Mouse (Mus musculus): ENCODE results near the gene Rora. TPM values are rescaled to one million over a fixed set of nuclear protein-coding genes. Genes with fewer than 3 reads are reported as not detected.

Rora gene
- polyA plus RNA-seq, 1 experiment from 2014 or later: 6.4 TPM

GRCm38 (mm10) chr9:69246225-69246624 is 592.6 kb downstream of the Rora start:
- no peaks in the 10 kb centered on the region for H3K27me3 ChIP-seq (ENCODE audit: control insufficient read depth, insufficient read depth, low read length)
- no peaks in the 10 kb centered on the region for H3K36me3 ChIP-seq (ENCODE audit: control insufficient read depth, insufficient read depth, low read length)
- WGBS: 61% methylated on average over 3 of the region's 3 CpGs

DNA sequence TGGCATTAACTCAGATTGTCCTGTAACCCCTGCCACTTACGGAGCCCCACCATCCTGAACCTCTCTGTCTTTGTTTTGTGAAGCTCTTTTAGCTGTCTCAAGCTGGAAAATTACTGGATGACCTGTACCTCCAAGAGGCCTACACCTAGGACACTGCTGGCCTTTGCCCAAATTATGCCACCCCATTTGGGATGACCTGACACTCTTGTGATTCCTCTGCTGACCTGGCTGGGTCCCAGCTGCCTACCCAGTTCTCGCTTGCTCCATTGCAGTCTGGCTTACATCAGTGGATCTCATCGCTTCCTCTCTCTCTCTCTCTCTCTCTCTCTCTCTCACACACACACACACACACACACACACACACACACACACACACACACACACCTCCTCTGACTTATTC is 596.0 kb downstream of the Rora start:
- no peak overlapping the region for H3K9ac ChIP-seq (ENCODE audit: low read depth, low read length)
- ATAC-seq (ENCODE audit: low FRiP score, low TSS enrichment): no peak
- no peak overlapping the region for H3K4me2 ChIP-seq (replicated peaks; ENCODE audit: low read depth, low read length)
- H3K4me3 ChIP-seq (ENCODE audit: low read length): no peak overlapping the region
- no peaks in the 10 kb centered on the region for H3K27me3 ChIP-seq (ENCODE audit: control insufficient read depth, insufficient read depth, low read length)
- H3K4me1 ChIP-seq (ENCODE audit: control insufficient read depth, insufficient read depth, low read length): no peaks in the 10 kb centered on the region
- no peaks in the 10 kb centered on the region for H3K36me3 ChIP-seq (ENCODE audit: control insufficient read depth, insufficient read depth, low read length)
- H3K9me3 ChIP-seq (ENCODE audit: control insufficient read depth, low read length): no peaks in the 10 kb centered on the region
- 93% methylated on average over 3 of the region's 3 CpGs for WGBS
- no peak overlapping the region for H3K27ac ChIP-seq (ENCODE audit: low read depth, low read length)

More at GRCm38 (mm10) chr9:69246225-69246624, 592.6 kb downstream of the Rora start:
- Histone ChIP-seq H3K9ac (ENCODE audit: low read depth, low read length) (no peak overlapping the region), H3K27ac (ENCODE audit: low read depth, low read length) (no peak overlapping the region), H3K4me2 (replicated peaks; ENCODE audit: low read depth, low read length) (no peak overlapping the region), H3K4me3 (ENCODE audit: low read length) (no peak overlapping the region), H3K9me3 (ENCODE audit: control insufficient read depth, low read length) (no peaks in the 10 kb centered on the region), H3K4me1 (ENCODE audit: control insufficient read depth, insufficient read depth, low read length) (peaks cover 3% of the 10 kb centered on the region; the same call in 1 of the 2 replicates)
- ATAC-seq (ENCODE audit: low FRiP score, low TSS enrichment): no peak

DNA sequence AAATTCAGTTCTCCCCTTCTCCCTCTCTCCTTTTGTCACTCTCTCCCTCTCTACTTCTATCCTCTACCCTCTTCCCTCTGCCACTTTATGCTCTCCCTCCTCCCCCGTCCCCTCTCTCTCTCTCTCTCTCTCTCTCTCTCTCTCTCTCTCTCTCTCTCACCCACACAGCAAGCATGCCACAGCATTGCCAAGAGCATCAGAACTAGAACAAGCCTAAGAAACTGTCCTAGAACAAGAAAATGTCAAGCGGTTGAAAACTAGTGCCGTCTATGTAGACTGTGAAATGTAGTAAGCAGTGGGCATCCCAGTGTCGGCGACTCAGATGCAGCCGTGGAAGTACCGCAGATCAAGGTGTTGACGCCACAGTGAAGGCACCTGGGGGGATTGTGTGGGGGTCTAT is 596.7 kb downstream of the Rora start:
- no peak overlapping the region for H3K27ac ChIP-seq (ENCODE audit: low read depth, low read length)
- no peak overlapping the region for H3K4me3 ChIP-seq (ENCODE audit: low read length)
- H3K36me3 ChIP-seq (ENCODE audit: control insufficient read depth, insufficient read depth, low read length): no peaks in the 10 kb centered on the region
- H3K9me3 ChIP-seq (ENCODE audit: control insufficient read depth, low read length): no peaks in the 10 kb centered on the region
- no peak overlapping the region for H3K9ac ChIP-seq (ENCODE audit: low read depth, low read length)
- H3K27me3 ChIP-seq (ENCODE audit: control insufficient read depth, insufficient read depth, low read length): no peaks in the 10 kb centered on the region
- no peak for ATAC-seq (ENCODE audit: low FRiP score, low TSS enrichment)
- no peak overlapping the region for H3K4me2 ChIP-seq (replicated peaks; ENCODE audit: low read depth, low read length)
- H3K4me1 ChIP-seq (ENCODE audit: control insufficient read depth, insufficient read depth, low read length): no peaks in the 10 kb centered on the region
- 98% methylated on average over 8 of the region's 8 CpGs for WGBS

DNA sequence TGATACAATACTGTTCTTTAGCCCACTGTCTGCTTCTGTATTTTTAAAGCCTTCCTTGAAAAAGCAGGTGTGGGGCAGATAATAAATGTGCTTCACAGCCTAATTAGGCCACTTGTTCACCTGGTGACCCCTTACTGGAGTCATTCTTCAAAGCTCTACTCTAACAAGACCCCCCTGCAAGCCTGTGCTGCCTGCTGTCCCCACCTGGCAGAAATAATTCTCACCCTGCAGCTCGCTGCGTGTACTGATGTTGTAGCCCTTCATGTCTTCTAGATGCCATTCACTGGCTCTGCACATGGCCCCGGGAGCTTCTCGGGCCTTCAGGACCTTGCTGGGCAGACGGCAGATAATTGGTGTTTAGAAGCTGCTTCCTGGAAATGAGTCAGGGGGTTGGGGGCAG is 604.9 kb downstream of the Rora start:
- H3K36me3 ChIP-seq (ENCODE audit: control insufficient read depth, insufficient read depth, low read length): no peaks in the 10 kb centered on the region
- H3K9ac ChIP-seq (ENCODE audit: low read depth, low read length): no peak overlapping the region
- H3K27ac ChIP-seq (ENCODE audit: low read depth, low read length): no peak overlapping the region
- no peak for ATAC-seq (ENCODE audit: low FRiP score, low TSS enrichment)
- no peaks in the 10 kb centered on the region for H3K27me3 ChIP-seq (ENCODE audit: control insufficient read depth, insufficient read depth, low read length)
- H3K9me3 ChIP-seq (ENCODE audit: control insufficient read depth, low read length): no peaks in the 10 kb centered on the region
- peaks cover 12% of the 10 kb centered on the region; the same call in 1 of the 2 replicates for H3K4me1 ChIP-seq (ENCODE audit: control insufficient read depth, insufficient read depth, low read length)
- no peak overlapping the region for H3K4me2 ChIP-seq (replicated peaks; ENCODE audit: low read depth, low read length)
- 57% methylated on average over 5 of the region's 5 CpGs for WGBS
- no peak overlapping the region for H3K4me3 ChIP-seq (ENCODE audit: low read length)

GRCm38 (mm10) chr9:69259382-69259781 is 605.8 kb downstream of the Rora start:
- peak overlapping the region; percentile 42; the same call in 1 of the 2 replicates for H3K27ac ChIP-seq (ENCODE audit: low read depth, low read length)
- ATAC-seq (ENCODE audit: low FRiP score, low TSS enrichment): peak; percentile 91

GRCm38 (mm10) chr9:69265151-69265550 is 611.6 kb downstream of the Rora start:
- H3K9me3 ChIP-seq (ENCODE audit: control insufficient read depth, low read length): no peaks in the 10 kb centered on the region
- no peak for ATAC-seq (ENCODE audit: low FRiP score, low TSS enrichment)
- no peak overlapping the region for H3K4me2 ChIP-seq (replicated peaks; ENCODE audit: low read depth, low read length)
- no peaks in the 10 kb centered on the region for H3K36me3 ChIP-seq (ENCODE audit: control insufficient read depth, insufficient read depth, low read length)
- no peaks in the 10 kb centered on the region for H3K4me1 ChIP-seq (ENCODE audit: control insufficient read depth, insufficient read depth, low read length)
- no peak overlapping the region for H3K9ac ChIP-seq (ENCODE audit: low read depth, low read length)
- H3K27me3 ChIP-seq (ENCODE audit: control insufficient read depth, insufficient read depth, low read length): no peaks in the 10 kb centered on the region
- 74% methylated on average over 7 of the region's 7 CpGs for WGBS
- no peak overlapping the region for H3K27ac ChIP-seq (ENCODE audit: low read depth, low read length)
- H3K4me3 ChIP-seq (ENCODE audit: low read length): no peak overlapping the region

More at GRCm38 (mm10) chr9:69259382-69259781, 605.8 kb downstream of the Rora start:
- H3K9ac ChIP-seq (ENCODE audit: low read depth, low read length): peak overlapping the region; percentile 29; the same call in 1 of the 2 replicates
- no peak overlapping the region for H3K4me3 ChIP-seq (ENCODE audit: low read length)
- H3K4me1 ChIP-seq (ENCODE audit: control insufficient read depth, insufficient read depth, low read length): peaks cover 12% of the 10 kb centered on the region; the same call in 1 of the 2 replicates
- 0 out of 2 replicates have a peak overlapping the region, but pooled peaks have one; percentile 11 for H3K4me2 ChIP-seq (replicated peaks; ENCODE audit: low read depth, low read length)
- no peaks in the 10 kb centered on the region for H3K27me3 ChIP-seq (ENCODE audit: control insufficient read depth, insufficient read depth, low read length)
- WGBS: 4% methylated on average over 9 of the region's 9 CpGs
- H3K36me3 ChIP-seq (ENCODE audit: control insufficient read depth, insufficient read depth, low read length): no peaks in the 10 kb centered on the region
- H3K9me3 ChIP-seq (ENCODE audit: control insufficient read depth, low read length): no peaks in the 10 kb centered on the region

GRCm38 (mm10) chr9:69270374-69270773 is 616.8 kb downstream of the Rora start:
- Histone ChIP-seq H3K4me3 (ENCODE audit: low read length) (no peak overlapping the region), H3K27me3 (ENCODE audit: control insufficient read depth, insufficient read depth, low read length) (no peaks in the 10 kb centered on the region), H3K27ac (ENCODE audit: low read depth, low read length) (no peak overlapping the region), H3K9me3 (ENCODE audit: control insufficient read depth, low read length) (no peaks in the 10 kb centered on the region), H3K4me1 (ENCODE audit: control insufficient read depth, insufficient read depth, low read length) (no peaks in the 10 kb centered on the region), H3K4me2 (replicated peaks; ENCODE audit: low read depth, low read length) (no peak overlapping the region), H3K9ac (ENCODE audit: low read depth, low read length) (no peak overlapping the region), H3K36me3 (ENCODE audit: control insufficient read depth, insufficient read depth, low read length) (no peaks in the 10 kb centered on the region)
- 63% methylated on average over 8 of the region's 8 CpGs for WGBS
- no peak for ATAC-seq (ENCODE audit: low FRiP score, low TSS enrichment)

DNA sequence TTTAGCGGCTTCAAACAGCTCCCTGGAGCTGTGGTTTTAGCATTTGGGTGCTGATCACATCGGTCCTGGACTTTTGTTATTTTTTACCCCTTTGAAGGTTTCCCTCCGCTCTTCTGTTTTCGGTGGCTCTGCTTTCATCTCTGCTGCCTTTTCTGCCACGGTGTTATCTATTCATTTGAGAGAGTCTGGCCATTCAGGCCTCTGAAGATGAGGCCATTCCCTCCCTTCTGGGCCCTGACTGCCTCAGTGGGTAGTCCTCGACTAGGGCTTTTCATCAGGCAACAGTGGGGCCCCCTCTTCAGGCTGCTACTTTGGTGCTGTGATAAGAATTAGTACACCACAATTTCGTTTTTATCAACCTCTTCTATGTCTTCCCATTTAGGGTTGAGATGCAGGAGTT is 617.3 kb downstream of the Rora start:
- no peak overlapping the region for H3K4me2 ChIP-seq (replicated peaks; ENCODE audit: low read depth, low read length)

DNA sequence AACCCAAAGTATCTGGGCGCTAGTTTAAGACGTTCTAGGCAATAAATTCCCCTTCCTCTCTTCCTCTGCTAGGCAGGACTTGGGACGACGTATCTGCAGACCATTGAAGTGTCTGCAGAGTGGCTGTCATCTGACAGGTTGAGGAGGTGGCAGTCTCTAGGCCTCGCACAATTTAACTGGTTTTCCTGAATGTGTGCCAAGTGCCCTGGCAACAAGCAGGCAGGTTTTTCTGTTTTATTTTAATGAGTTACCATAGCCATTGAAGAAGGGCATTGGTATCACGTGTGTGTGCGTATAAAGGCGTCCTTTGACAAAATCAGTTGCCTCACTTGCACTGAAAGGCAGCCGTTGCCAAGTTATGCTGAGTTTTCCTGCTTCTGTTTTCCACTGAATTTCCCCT is 619.3 kb downstream of the Rora start:
- Histone ChIP-seq H3K9me3 (ENCODE audit: control insufficient read depth, low read length) (no peaks in the 10 kb centered on the region), H3K9ac (ENCODE audit: low read depth, low read length) (no peak overlapping the region), H3K36me3 (ENCODE audit: control insufficient read depth, insufficient read depth, low read length) (no peaks in the 10 kb centered on the region), H3K4me3 (ENCODE audit: low read length) (no peak overlapping the region), H3K27ac (ENCODE audit: low read depth, low read length) (no peak overlapping the region), H3K4me1 (ENCODE audit: control insufficient read depth, insufficient read depth, low read length) (no peaks in the 10 kb centered on the region), H3K27me3 (ENCODE audit: control insufficient read depth, insufficient read depth, low read length) (no peaks in the 10 kb centered on the region), H3K4me2 (replicated peaks; ENCODE audit: low read depth, low read length) (no peak overlapping the region)
- WGBS: 62% methylated on average over 9 of the region's 9 CpGs
- no peak for ATAC-seq (ENCODE audit: low FRiP score, low TSS enrichment)

More for the DNA sequence above, 617.3 kb downstream of the Rora start:
- Histone ChIP-seq H3K4me3 (ENCODE audit: low read length) (no peak overlapping the region), H3K4me1 (ENCODE audit: control insufficient read depth, insufficient read depth, low read length) (no peaks in the 10 kb centered on the region), H3K27ac (ENCODE audit: low read depth, low read length) (no peak overlapping the region), H3K36me3 (ENCODE audit: control insufficient read depth, insufficient read depth, low read length) (no peaks in the 10 kb centered on the region), H3K9me3 (ENCODE audit: control insufficient read depth, low read length) (no peaks in the 10 kb centered on the region), H3K27me3 (ENCODE audit: control insufficient read depth, insufficient read depth, low read length) (no peaks in the 10 kb centered on the region), H3K9ac (ENCODE audit: low read depth, low read length) (no peak overlapping the region)
- 33% methylated on average over 7 of the region's 7 CpGs for WGBS
- ATAC-seq (ENCODE audit: low FRiP score, low TSS enrichment): no peak

Data from kidney, embryonic 14.5 days (tissue).